Mouse (Mus musculus): ENCODE data around the gene Foxp4. TPM values are rescaled to one million over a fixed set of nuclear protein-coding genes. Genes with fewer than 3 reads are reported as not detected.

The Foxp4 gene
- total RNA-seq, 2 experiments from 2014 or later = 0.30 to 5.4 TPM

- ATAC-seq (replicated peaks; ENCODE audit: low FRiP score, poor library complexity, severe bottlenecking) = no peak
Measured at GRCm38 (mm10) chr17:47831772-47832171, 92.7 kb downstream of the Foxp4 start.

- ATAC-seq (replicated peaks; ENCODE audit: low FRiP score, poor library complexity, severe bottlenecking) = no peak
Measured at GRCm38 (mm10) chr17:47831161-47831560, 93.3 kb downstream of the Foxp4 start.

- no peak for ATAC-seq (replicated peaks; ENCODE audit: low FRiP score, poor library complexity, severe bottlenecking)
Measured at GRCm38 (mm10) chr17:47821339-47821738, 103.1 kb downstream of the Foxp4 start.

GRCm38 (mm10) chr17:47818038-47818725 is 106.3 kb downstream of the Foxp4 start:
- no peak for ATAC-seq (replicated peaks; ENCODE audit: low FRiP score, poor library complexity, severe bottlenecking)

Other genes with a start within 250 kb of the Foxp4 start
- gene Tomm6, start 236.3 kb downstream of the Foxp4 start, total RNA-seq (2015; ENCODE audit: low replicate concordance) = 44.7 and 48.6 TPM in 2 replicates
- gene Tomm6, start 236.3 kb downstream of the Foxp4 start, total RNA-seq (2017; ENCODE audit: low replicate concordance) = 2.1 and 3.5 TPM in 2 replicates
- gene Frs3, start 235.6 kb downstream of the Foxp4 start, total RNA-seq (2015; ENCODE audit: low replicate concordance) = not detected in 2 replicates
- gene Frs3, start 235.6 kb downstream of the Foxp4 start, total RNA-seq (2017; ENCODE audit: low replicate concordance) = not detected in 2 replicates
- not detected in 2 replicates for gene Gm21981, start 230.2 kb downstream of the Foxp4 start, total RNA-seq (2015; ENCODE audit: low replicate concordance)
- gene Gm21981, start 230.2 kb downstream of the Foxp4 start, total RNA-seq (2017; ENCODE audit: low replicate concordance) = not detected in 2 replicates
- gene Prickle4, start 229.9 kb downstream of the Foxp4 start, total RNA-seq (2015; ENCODE audit: low replicate concordance) = not detected in 2 replicates
- not detected in 2 replicates for gene Prickle4, start 229.9 kb downstream of the Foxp4 start, total RNA-seq (2017; ENCODE audit: low replicate concordance)
- not detected in 2 replicates for gene Pgc, start 197.8 kb downstream of the Foxp4 start, total RNA-seq (2015; ENCODE audit: low replicate concordance)
- not detected in 2 replicates for gene Pgc, start 197.8 kb downstream of the Foxp4 start, total RNA-seq (2017; ENCODE audit: low replicate concordance)
- gene Tfeb, start 187.6 kb downstream of the Foxp4 start, total RNA-seq (2015; ENCODE audit: low replicate concordance) = 9.0 and 13.0 TPM in 2 replicates
- 0.23 and 5.4 TPM in 2 replicates for gene Tfeb, start 187.6 kb downstream of the Foxp4 start, total RNA-seq (2017; ENCODE audit: low replicate concordance)
- not detected in 2 replicates for gene Mdfi, start 90.0 kb downstream of the Foxp4 start, total RNA-seq (2015; ENCODE audit: low replicate concordance)
- gene Mdfi, start 90.0 kb downstream of the Foxp4 start, total RNA-seq (2017; ENCODE audit: low replicate concordance) = not detected in 2 replicates
- not detected in 2 replicates for gene 1700122O11Rik, start 113.6 kb upstream of the Foxp4 start, total RNA-seq (2015; ENCODE audit: low replicate concordance)
- gene 1700122O11Rik, start 113.6 kb upstream of the Foxp4 start, total RNA-seq (2017; ENCODE audit: low replicate concordance) = not detected in 2 replicates
- gene 1700067P10Rik, start 164.7 kb upstream of the Foxp4 start, total RNA-seq (2015; ENCODE audit: low replicate concordance) = not detected in 2 replicates
- 0.51 TPM in 1 of 2 replicates, not detected in the other for gene 1700067P10Rik, start 164.7 kb upstream of the Foxp4 start, total RNA-seq (2017; ENCODE audit: low replicate concordance)
- 0.42 and 5.4 TPM in 2 replicates for gene 9830107B12Rik, start 221.6 kb upstream of the Foxp4 start, total RNA-seq (2015; ENCODE audit: low replicate concordance)
- 2.1 and 3.0 TPM in 2 replicates for gene 9830107B12Rik, start 221.6 kb upstream of the Foxp4 start, total RNA-seq (2017; ENCODE audit: low replicate concordance)
- 2.5 and 2.9 TPM in 2 replicates for gene A530064D06Rik, start 242.6 kb upstream of the Foxp4 start, total RNA-seq (2015; ENCODE audit: low replicate concordance)
- 3.5 and 5.9 TPM in 2 replicates for gene A530064D06Rik, start 242.6 kb upstream of the Foxp4 start, total RNA-seq (2017; ENCODE audit: low replicate concordance)

Data from erythroid progenitor cell, adult 5-6 weeks (primary cell).